Mouse (Mus musculus) heart, postnatal 4 days (tissue): ENCODE measurements around the gene Lrig3. TPM values are rescaled to one million over a fixed set of nuclear protein-coding genes. Genes with fewer than 3 reads are reported as not detected.

Experiments
- DNase-seq: peaks from one replicate; pipeline ENCODE4 v3.0.0; 2021
- microRNA-seq, 2 experiments: library from miRNA; unstranded; fragments of <30 nt; microRNA quantifications; one replicate each; pipeline ENCODE4 v1.2.0; 2021 to 2022
- total RNA-seq, 2 experiments: library from RNA; stranded (reverse); gene quantifications; 2 replicates each; pipeline ENCODE4 v1.2.3; 2021

Lrig3 gene
- total RNA-seq, 2 experiments from 2014 or later: 3.5 to 4.0 TPM

GRCm38 (mm10) chr10:126002818-126003506 lies 37.0 kb downstream of the Lrig3 start:
- no peak for DNase-seq

- no peak for DNase-seq
Measured at GRCm38 (mm10) chr10:126003857-126004256, 37.9 kb downstream of the Lrig3 start.

DNA sequence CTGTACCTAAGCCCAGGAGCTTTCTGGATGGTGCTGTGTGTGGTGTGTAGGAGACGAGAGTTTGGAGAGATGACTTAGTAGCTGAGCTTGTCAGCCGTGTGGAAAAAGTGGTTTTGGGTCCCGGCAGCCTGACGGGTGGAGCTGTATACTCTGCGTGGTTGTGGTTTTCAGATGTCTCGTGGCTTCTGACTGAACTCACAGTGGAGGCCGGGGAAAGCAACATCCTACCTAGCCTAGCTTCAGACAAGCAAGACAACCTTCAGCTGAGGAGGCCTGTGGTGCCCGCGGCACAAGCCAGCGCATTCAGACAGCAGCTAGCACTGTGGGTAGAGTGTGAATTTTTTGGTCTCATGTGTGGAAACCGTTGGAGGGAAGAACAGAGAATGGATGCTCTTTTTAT lies 47.7 kb downstream of the Lrig3 start:
- DNase-seq: no peak

DNA sequence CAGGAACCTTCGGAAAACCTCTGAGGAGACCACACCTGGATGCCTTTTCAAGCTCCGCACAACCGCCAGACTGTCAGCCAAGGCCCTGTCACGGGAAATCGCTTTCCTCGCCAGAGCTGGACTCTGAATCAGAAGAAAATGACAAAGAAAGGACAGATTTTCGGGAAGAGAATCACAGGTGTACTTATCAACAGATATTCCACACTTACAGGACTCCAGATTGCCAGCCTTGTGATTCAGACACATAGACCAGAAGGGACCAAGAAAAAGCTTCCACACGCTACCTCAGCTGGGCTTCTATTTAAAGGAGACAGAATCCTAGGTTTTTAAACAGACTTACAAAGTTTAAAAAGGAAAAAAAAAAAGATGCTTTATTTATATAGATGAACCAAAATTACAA lies 48.7 kb downstream of the Lrig3 start:
- no peak for DNase-seq

- DNase-seq: no peak
Measured at GRCm38 (mm10) chr10:126015644-126016043, 49.7 kb downstream of the Lrig3 start.

DNA sequence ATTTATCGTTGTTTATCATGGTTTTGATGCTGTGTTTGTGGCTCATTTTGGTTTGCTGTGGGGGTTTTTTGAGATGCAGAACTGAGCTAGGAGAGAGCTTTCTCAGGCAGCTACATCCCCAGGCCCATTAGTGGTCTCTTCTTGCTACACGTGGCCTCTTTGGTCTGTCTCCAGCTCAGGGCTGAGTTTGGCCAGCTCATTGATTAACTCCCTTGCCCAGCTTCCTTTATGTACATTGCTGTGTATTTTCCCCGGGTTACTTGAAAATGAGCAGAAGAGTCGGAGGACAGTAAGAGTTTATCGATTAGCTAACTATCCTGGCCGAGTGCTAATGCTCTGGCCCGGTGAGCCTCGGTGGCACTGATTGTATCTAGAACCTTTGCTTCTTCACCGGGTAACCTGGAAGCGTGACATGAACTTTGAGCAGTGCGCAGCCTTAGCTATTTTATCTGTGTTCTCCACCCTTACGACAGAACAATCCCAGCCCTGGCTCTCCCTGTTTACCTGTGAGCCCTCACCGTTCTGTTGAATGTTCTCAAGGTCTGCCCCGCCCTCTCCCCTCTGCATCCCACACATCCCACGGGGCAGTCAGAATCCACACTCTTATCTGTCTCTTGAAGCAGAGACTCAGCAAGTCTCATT lies 53.5 kb downstream of the Lrig3 start:
- no peak for DNase-seq

- DNase-seq: no peak
Measured at GRCm38 (mm10) chr10:126028574-126029440, 62.8 kb downstream of the Lrig3 start.

- DNase-seq: no peak
Measured at GRCm38 (mm10) chr10:126029441-126030114, 63.6 kb downstream of the Lrig3 start.

- DNase-seq: no peak
Measured at GRCm38 (mm10) chr10:126056881-126057280, 90.9 kb downstream of the Lrig3 start.

- no peak for DNase-seq
Measured at GRCm38 (mm10) chr10:126062812-126063211, 96.8 kb downstream of the Lrig3 start.

Small RNA genes within 50 kb of the gene (microRNA-seq; reads per million reads assigned to microRNA genes)
- 0 reads per million in 2 experiments for gene Gm22183
